Mouse (Mus musculus): ENCODE data around the gene Nid2.

The Nid2 gene

DNA sequence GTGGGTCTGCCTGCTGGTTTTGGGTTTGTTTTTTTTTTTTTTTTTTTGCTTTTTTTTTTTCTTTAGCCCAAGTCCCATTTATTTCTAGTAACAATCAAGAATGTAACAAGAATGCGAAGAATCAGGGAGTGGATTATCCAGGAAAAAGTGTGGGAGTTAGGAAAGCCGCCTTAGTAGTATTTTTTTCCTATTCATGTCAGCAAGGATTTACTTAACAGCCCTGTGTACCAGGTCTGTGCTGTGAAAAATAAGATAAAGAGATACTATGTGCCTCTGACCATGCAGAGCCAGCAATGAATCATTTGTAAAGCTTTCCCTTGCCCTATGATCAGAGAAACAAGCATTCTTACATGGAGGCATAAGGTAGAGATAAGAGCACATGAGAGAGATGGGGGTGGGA lies 4.8 kb upstream of the Nid2 start:
- DNase-seq = no peak

DNA sequence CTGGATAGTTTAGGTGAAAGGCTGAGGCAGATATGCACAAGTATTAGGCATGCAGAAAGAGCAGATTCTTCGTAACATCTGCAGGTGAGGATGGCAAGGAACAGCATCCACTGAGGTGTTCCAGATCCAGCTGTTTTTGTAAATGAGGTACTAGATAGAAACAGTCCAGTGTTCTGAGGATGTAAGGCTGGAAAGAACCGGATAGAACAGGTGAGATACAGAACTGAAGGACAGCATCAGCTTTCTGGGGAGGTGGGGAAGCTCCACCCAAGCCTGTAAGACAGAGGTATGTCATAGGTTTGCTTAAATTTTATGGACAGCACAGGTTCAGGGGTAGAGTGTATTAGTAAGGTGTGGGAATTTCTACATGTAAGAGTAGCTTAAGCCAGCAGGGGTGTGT lies 4.3 kb upstream of the Nid2 start:
- no peak for DNase-seq

DNA sequence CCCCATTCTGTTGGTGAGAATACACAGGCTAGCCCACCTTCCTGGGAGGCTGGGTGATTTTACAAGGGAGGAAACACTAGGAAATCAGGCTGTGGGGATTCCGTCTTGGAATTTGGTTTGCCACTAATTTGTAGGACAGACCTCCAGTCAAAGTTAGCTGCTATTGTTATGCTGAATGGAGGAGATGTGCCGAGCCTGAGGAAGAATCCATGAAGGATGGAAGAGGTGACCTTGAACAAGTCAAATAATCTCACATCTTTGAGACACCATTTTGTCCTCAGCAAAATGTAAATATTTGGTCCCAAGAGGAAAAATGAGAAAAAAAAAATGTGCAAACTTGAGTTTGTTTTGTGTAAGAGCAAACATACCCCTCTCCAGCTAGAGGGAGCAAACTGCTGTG lies 1.3 kb upstream of the Nid2 start:
- no peak for DNase-seq

DNA sequence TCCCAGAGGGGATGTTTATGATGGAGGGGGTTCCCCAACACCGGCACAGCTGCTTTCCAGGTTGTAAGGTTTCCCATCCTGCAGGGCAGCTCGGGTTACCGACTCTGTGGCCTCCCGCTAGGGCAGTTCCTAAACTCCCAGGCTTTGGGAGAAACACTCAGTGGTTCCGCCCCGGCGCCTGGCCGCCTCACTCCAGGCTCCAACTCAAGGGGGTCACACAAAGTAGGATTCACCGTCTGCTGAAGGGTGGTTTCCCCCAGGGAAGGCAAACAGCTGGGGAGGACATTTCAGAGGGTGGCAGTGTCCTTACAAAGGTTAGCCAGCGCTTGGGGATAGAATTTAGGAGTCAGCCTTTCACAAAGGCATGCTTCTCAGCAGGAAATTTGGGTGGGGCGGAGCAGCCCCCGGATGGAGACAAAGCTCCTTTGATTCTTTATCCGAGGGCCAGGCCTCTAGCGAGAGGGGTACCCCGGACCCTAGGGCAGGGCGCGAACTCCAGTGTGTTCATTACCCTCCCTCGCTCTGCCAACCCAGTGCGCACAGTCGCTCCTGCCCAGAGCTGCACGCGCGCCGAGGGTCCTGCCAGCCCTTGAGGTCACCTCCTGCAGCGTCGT lies 547 bp upstream of the Nid2 start:
- no peak for DNase-seq

DNA sequence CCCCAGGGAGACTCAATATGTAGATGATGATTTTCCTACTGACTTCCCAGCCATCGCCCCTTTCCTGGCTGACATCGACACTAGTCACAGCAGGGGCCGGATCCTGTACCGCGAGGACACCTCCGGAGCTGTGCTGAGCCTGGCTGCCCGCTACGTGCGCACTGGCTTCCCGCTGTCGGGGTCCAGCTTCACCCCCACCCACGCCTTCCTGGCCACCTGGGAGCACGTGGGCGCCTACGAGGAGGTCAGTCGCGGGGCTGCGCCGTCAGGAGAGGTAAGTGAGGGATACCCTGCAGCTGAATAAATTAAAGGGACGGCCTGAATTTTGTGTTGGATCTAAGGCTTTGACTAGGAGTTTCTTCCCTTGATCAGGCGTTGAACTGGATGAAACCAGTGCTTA lies 1.2 kb downstream of the Nid2 start:
- no peak for DNase-seq

DNA sequence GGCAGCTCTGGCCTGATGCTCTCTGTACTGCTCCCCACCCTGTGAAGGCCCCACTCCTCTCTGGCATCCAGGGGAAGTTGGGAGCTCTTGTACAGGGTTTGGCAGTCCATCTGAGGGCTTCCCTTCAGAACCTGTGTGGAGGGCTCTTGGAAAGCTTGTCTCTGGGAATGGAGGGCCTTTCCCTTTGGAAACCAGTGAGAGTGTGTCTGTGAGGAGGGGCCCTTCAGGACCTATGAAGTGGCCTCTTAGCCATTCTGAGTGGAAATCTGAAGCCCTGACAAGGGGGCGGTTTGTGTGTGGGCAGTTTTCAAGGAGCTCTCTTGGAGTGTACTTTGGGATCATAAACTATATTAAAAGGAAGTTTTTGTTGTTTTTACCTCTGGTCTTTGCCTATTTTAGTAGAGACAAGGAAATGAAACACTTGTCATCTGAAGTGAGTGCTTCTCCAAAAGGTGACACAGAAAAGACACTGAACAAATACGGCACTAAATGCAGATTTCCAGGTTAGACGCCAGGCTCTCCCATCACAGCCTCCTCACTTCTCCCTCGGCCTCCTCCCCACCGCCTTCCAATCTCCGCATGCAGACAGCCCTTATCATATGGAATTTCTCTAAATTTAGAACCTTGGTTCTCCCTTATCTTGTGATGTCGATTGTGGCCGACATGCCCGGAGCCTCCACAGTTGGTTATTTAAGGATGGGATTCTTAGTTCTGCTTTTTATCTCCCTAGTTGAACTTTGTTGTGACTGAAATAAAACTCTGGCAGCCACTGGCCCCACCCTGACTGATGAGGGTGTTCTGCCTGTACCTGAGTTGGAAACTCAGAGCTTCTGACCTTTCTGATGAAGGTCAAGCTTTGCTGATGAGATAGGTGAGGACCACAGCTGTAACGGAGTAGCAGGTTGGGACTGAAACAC lies 8.5 kb downstream of the Nid2 start:
- DNase-seq = no peak

DNA sequence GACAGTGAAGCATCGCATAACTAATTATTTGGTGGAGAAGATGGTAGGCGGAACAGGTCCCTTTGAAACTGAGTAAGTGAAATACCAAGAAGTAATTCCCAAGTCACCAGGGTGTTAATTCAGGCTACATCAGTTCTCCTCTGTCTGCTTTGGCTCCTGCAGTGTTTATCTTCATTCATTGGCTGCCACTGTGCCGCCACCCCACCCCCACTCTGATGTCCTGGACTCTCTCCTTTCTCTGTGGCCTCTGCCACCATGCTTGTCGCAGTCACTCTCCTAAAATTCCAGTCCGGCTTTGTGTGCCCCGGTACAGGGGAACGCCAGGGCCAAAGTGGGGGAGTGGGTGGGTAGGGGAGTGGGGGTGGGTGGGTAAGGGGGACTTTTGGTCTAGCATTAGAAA lies 9.7 kb downstream of the Nid2 start:
- no peak for DNase-seq

DNA sequence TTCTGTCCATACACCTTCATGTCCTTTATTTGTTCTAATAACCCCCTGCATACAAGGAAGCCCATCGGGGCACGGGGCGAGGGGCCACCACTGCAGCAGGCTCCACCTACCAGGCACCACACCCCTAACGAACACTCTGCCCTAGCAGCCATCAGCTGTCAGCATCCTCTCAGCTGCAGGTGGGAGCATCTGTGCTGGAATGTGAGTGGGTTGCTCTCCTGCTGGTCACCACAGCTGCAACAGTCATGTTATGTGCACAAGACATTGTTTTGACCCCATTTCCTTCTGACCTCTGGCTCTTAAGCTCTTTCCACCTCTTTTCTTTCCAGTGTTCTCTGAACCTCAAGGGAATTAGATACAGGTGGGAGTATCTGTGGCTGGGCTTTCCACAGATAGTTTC lies 10.9 kb downstream of the Nid2 start:
- no peak for DNase-seq

DNA sequence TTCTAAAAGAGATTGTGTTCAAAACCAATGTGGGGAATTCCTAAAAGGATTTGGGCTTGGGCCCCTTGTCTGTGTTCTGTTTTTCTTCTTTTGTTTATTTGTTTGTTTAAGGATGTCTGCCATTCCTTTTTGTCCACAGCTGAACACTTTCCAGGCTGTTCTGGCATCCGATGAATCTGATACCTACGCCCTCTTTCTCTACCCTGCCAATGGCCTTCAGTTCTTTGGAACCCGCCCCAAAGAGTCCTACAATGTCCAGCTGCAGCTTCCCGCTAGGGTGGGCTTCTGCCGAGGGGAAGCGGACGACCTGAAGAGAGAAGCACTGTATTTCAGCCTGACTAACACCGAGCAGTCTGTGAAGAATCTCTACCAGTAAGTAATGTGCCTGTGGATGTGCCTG lies 12.5 kb downstream of the Nid2 start:
- no peak for DNase-seq

DNA sequence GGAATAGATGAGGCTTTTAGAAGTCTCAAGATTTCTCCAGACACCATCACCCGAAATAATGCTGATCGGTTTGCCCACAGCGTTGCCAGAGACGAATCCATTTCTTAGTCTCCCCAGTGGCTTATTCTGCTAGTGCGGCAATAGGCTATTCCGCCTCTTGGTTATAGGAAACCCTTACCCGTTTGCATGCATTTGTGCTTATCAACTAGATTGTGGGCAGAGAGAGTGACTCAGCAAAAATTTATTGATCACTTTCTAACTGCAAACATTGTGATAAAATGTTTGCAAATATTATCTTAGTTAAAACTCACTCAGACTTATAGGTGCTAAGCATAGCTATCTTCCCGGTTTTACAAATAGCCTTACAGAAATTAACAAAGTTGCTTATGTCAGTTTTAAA lies 13.3 kb downstream of the Nid2 start:
- DNase-seq = no peak

DNA sequence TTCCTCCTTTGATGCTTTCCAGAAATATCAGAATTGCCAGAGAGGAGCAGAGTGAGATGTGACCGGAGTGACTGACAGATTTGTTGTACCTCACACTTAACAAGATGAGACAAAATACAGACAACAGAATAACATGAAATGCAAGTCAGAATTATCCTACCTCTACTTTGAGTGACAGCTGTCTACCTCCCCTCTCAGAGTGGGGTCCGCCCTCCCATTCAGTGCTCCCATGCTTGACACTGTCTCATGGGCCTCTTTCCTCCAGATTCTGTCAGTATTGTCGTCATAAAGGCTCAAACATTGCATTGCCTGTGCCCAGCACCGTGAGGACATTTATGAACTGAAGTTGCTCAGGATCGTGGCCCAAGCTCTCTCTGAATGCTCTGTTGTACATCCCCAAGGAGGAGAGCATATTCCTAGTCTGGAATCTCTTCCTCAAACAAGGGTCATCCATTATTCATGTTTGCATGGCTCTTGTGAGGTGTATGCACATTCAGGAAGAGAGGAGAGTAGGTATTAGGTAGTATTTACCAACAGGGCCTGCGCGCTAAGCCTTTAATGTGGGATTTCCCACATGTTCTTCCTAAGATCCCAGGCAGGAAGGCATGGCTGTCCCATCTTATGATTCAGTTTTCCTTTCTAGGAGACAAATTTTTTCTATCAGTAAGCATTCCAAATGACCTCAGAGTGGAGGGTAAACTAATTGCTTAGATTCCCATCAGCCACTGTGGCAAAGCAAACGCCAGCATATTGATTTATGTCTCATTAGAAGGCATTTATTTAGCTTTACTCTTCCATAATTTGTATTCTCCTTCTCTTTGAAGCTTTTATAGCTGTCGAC lies 14.7 kb downstream of the Nid2 start:
- DNase-seq = no peak

DNA sequence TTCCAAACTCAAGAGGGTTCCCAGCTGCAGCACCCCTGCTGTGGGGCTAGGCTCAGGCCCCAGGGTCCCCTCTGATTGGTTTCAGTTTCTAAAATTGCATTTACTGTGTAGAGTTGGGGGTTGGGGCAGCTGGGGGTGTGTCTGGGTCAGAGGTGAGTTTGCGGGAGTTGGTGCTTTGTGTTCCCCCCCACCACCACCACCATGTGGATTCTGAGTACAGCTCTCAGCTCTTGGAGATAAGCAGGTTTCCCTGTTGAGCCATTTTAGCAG lies 15.2 kb downstream of the Nid2 start:
- DNase-seq = no peak

DNA sequence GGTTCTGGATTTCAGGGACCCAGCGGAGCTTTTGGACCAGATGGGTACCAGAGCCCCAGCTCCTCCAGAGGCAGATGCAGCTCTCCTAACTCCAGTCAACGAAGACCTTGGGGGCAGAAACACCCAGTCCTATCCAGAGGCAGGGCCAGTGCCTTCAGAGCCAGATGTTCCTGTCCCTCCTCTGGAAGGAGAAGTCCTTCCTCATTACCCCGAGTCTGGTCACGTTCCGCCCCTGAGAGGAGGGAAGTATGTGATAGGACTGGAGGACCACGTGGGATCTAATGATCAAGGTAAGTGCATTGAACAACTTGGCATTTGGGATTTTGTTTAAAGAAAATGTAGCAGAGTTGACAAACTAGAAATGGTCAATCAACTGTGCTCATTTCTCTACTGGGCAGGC lies 17.6 kb downstream of the Nid2 start:
- no peak for DNase-seq

DNA sequence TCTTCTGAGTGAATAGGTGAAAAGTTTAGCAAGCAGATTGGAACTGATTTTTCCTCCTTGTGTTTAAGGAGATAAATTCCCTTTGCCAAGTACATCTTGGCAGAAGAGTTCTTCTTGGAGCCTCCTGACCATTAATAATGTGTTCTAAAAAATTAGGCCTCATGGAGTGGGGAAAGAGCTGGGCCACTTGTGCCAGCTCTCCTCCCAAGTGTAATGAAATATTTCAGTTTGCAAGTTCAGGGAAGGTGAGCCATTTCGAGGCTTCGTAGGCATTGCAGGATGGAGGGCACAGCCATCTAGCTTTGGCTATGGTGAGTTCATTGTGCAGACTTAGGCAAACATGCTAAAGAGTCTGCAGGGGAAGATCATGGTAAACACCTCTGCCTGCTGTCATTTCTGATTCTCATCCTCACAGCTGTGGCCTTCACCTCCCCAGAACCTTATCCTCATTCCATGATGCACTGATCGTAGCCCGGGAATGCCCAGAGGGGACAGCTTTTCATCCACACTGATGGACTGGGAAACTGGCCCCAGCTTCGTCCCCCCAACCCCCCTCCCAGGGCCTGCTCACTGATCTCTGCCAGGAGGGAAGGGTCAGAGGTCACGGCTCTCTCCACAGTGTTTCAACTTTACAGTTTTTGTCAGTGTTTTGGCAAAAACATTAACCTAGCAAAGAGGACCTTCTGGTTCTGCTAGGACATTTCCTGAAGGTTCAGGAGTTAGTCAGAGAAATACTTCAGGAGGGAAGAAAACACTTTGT lies 18.6 kb downstream of the Nid2 start:
- DNase-seq = no peak

DNA sequence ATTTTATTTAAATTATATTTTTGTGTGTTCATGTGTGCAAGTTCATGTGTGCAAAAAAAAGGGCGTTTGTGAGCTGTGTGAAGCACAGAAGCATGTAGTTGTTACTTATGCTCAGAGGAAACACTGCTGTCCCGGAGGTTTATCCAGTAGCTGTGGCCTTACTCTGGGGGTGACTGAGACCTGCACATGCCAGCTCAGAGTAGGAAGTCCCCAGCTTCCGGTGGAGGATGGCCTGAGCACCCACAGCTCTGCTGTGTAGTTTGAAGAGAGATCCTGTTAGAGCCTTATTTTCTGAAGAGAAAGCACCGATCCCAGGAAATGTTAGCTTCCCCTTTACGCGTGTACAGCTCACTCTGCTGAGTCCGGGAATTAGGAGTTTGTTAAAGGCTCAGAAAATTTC lies 20.1 kb downstream of the Nid2 start:
- no peak for DNase-seq

DNA sequence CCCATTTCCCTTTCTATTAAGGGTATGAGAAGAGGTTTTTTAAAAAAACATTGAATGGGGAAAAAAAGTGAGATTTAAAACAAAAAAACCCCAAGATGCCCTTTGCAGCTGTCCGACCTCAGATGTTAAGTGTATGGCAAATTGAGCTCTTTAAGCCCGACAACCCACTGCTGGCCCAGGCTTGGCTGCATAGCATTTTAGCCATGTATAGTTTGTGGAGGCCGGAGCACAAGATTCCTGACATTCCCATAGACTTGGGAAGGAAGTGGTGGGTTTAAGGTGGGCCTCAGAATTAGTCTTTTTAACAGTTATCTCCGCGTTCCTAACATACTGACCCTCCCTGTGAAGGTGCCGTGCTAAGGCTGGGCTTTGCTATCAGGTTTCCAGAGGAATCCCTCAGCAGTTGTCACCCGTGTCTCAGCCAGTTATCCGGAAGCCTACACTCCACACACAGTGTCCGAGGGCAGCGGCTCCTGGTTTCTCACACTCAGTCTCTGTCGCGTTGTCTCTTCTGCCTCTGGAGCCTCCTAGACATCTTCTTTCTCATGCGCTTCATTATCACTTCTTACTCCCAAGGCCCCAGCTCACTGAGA lies 23.1 kb downstream of the Nid2 start:
- no peak for DNase-seq

DNA sequence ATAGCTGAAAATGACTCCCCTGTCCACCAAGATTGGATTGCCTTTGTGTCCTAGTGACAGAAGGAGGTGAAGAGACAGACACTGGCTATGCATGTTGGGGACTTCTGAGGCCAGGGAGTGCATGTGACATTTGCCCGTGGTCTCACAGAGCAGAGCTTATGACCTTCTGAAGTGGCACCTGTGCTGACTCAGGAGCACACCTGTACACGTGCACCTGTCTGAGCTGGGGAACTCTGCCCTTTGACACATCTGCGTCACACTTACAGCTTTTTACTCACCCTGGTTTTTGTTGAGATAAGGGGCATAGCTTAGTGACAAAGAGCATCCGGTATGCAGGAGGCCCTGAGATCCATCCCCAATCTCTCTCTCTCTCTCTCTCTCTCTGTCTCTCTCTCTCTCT lies 24.4 kb downstream of the Nid2 start:
- no peak for DNase-seq

DNA sequence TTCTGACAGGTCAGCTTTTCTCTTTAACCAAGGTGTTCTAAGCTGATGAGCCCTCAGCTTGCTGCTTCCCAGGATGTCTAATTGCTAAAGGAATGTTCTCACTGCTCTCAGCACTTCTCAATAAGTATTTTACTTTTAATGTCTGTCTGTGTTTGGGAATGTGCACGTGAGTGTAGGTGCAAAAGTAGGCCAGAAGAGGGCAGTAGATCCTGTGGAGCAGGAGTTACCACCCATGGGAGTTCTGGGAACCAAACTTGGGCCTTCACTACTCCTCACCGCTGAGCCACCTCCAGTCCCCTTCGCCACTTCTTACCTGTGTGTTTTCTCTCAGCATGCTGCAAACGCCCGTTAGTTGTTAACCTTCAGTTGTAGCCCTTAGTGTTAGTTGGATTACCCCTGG lies 25.1 kb downstream of the Nid2 start:
- DNase-seq = no peak

DNA sequence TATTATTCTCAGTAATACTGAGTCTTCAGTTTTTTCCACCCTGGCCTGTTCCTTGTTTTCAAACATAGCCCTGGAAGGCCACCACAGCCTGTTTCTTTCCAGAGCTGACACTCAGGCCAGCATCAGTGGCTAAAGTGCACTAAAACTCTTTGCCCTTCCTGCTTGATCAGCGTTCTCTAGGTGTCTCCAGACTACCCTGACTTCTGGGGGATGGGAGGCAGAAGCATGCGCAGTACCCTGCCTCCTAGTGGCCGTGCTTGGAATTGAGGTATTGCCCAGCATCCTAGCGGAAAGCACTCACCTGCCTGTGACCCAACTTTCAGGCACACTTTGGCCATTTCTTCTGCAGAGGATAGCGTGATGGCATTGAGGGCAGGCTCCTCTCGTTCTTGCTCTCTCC lies 25.8 kb downstream of the Nid2 start:
- no peak for DNase-seq

DNA sequence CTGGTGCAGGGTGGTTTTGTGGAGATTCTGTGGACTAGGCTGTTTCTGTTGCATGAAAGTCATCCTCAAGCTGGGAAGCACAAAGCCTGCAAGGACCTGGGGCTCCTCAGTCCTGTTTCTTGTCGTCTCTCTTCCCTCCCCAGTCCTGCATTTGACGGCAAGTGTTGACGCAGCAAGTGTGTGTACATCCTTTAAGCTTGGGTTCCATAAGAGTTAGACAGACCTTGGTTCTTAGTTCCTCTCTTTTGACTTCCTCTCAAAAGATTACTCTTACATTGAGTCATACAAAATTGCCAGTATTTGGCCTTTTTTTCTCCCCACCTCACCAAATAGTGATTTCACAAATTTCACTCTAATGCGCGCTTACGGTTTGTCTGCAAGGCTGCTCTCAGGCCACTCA lies 26.3 kb downstream of the Nid2 start:
- DNase-seq = no peak

DNA sequence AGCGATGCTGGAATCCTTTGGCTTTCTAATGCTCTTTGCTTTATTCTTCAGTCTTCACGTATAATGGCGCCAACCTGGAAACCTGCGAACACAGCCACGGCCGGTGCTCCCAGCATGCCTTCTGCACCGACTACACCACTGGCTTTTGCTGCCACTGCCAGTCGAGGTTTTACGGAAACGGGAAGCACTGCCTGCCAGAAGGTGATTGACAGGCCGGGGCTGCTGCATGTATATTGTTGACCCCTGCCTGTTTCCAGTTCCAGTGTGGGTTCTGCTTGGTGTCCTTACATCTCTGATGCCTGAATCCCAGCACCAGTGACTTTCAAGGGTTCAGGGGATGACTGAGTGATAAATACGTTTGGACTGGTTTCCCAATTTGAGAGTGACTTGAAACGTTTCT lies 26.9 kb downstream of the Nid2 start:
- DNase-seq = no peak

DNA sequence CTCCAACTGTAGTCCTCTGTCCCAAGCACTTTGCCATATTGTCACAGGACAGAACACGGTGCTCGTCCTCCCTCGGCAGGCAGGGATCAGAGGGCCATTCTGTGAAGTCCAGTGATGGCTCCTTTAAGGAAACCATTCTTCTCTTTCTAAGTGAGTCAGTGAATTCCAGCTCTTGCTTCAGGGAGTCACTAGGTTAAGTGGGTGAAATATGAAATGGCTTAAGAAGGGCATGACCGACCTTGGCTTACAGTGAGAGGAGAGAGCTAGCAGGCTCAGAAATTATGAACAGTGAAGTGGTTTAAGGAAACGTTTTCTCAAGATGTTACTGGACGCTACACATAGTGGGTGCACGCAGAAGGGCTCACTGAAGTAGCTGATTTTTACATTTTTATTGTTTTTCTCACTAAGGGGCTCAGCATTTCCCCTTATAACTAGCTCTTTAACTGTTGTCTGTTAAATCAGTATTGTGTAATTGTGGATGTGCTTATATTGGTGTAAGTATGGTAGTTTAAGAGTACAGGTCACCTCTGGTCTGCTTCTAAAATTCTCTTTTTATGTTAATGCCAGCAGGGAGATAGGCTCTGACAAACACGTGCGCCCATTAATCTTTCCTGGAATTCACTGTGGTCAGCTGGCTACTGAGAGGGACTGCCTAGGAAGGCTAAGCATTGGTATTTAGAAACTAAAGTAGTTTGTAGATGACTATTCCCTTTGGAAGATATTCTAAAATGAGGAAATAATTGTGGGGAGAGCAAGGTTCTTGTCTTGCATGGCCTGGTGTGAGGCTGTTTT lies 34.9 kb downstream of the Nid2 start:
- DNase-seq = no peak

Data from cerebellum, adult 9-11 months (tissue).